Mouse (Mus musculus) brain, embryonic 18.5 days (tissue): ENCODE data around the gene Umad1.
A peak's percentile ranks its signal among the peaks of the same experiment; 100 is the strongest.

ENCODE experiments used
- DNase-seq: peaks from one replicate; pipeline ENCODE4 v3.0.0-alpha.2; 2012; ENCODE audit warnings: low read depth, low spot score

Umad1 gene

GRCm38 (mm10) chr6:8259004-8259666 lies at the start of gene Umad1, which contains the start of the genes Rpa3 and Gm45062:
Gene Umad1 (plus strand): TSS chr6:8259288.
Gene Rpa3 (minus strand): TSS chr6:8259173.
Gene Gm45062 (plus strand): TSS chr6:8259450.
- DNase-seq, result peak; percentile 97

GRCm38 (mm10) chr6:8209866-8210186 lies 49.3 kb upstream of the Umad1 start:
- DNase-seq, result no peak

GRCm38 (mm10) chr6:8210661-8211060 lies 48.4 kb upstream of the Umad1 start:
- DNase-seq, result no peak

- no peak for DNase-seq
Measured at GRCm38 (mm10) chr6:8227035-8227434, 32.1 kb upstream of the Umad1 start.

DNA sequence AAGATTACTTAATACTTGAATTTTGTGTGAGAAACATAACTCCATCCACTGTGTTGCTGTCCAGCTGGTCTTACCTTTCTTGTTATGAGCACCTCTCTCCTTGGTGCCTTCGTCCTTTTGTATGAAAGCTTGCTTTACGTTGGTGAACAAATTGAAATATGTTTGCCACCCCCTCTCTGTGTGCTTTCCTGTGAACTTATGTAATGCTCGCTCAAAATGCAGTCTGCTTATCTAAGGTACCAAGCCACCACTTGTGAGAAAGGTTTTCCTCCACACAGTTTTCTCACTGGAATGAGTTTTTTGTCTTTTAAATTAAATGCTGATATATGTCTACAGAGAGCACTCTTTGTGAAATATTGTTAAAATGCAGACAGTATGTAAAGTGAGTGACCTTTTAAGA lies 30.5 kb upstream of the Umad1 start:
- DNase-seq, result no peak

DNA sequence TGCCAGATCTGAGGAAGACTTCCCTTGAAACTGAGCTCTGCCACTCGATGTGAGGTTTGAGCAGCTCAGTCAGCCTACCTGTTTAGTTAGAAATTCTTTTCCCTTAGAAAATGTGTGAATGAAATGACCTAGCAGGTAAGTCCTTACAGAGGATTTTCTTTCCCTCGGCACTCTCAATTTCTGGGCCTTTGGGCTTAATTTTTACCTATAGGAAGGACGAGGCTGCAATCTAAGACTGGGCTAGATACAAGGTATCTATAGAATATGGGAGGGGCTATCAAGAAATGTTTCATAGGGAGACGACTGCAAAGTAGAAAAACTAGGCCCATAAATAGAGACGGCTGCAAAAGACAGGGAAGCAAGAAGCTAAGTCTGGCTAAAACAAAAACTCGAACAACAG lies 772 bp upstream of the Umad1 start:
- no peak for DNase-seq

DNA sequence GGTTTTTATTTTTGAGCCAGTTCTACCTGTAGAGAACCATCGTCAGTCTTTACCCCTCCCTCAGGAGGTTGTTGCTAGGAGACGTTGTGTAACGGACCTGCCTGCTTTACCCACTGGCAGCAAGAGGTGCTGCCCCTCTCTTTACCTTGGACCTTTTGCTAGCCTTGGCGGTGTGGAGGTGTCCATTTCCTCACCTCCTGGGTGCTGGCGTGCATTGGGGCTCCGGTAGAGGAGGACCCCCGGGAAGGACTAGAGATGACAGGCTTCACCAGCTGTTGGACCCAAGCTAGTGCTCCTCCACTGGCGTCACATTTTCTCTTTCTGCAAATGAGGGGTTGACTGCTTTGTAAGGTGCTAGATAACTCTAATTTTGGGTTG lies 568 bp downstream of the Umad1 start:
- peak; percentile 16 for DNase-seq

DNA sequence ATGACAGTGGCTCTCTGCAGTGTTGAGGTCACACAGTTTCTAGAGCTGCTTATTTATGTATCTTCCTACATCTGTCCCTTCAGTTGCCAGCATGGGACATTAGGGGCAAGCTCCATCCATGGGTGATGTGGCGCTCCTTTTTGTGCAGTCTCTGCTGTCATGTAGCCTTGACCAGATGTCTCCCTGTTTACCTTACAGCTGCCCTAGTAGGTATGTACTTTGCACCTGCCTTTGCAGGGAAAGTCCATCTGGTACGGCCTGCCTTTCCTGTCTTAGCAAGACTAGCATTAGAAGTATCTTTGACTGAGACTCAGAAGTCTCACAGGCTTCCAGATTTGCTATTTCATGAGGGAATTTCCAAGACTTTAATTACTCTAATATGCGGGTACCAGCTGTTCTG lies 12.0 kb downstream of the Umad1 start:
- no peak for DNase-seq

- DNase-seq, result no peak
Measured at GRCm38 (mm10) chr6:8274387-8275054, 15.4 kb downstream of the Umad1 start.

DNA sequence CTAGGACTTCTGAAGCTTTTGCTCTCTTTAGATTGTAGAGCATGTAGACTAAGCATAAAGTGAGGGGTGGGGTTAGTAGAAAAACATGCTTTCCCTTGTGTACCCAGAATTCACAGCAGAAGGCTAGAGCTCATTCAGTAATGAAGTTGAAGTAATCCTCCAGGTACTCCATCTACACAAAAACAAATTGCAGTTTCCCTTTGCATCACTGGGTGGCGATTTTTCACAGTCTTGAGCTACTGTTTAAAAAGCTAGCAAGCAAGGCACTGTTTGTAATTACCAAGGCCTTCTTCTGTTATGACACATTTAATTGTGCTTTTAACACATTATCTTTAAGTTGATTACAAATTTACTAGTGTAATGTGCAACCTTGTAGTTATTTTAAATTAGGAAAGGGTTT lies 16.0 kb downstream of the Umad1 start:
- DNase-seq, result no peak

DNA sequence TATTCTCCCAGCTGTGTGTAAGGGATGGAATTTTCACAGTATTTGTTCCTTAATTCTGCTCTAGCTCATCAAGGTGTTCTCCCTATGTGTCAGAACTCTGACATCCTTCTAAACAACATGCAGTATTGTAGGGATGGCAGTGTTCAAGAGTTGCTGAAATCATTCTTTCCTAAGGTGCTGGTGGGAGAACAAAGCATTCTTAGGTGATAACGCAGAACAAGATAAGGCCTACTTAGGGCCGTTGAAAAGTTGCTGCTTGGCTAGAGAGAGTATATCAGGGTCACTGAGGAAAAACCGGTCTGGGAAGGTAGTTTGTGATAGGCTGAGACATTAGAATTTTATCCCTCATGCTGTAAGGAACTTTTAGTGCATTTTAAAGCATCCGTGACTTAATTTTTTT lies 17.3 kb downstream of the Umad1 start:
- no peak for DNase-seq

DNA sequence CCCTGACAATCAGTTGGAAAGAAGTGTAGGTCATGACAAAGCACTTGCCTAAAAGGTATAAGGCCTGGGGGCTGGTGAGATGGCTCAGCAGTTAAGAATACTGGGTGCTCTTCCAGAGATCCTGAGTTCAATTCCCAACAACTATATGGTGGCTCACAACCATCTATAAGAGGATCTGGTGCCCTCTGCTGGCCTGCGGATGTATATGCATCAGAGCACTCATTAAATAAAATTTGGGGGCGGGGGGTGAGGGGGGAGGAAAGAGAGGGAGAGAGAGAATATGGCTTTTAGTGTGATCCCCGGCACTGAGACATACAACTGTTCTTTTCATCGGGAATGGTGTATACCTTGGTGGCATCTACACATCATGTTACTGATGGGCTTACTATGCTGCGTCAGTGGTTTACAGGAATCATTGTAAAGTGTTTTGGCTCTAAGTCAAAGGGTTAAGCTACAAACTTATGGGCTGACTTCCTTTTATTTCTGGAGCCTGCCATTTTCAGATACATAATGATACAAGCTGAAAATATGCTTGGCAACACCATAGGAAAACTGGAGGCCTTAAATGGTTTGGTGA lies 19.4 kb downstream of the Umad1 start:
- no peak for DNase-seq

DNA sequence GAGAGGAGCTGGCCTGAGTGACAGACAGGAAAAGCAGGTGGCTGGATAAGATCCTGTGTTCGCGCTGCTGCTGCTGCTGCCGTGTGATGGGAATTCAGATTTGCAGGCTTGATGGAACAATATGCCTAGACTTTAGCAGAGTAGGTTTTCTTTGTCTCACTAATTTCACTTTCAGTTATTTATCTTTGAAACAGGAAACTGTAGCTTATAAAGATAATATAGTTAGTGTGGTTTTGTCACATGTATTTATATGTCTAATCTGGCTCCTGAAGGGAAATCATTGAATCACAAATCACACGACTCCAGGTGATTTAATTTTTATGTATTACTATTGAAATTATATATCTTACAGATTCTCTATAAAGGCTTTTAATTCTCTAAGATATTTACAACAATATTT lies 24.2 kb downstream of the Umad1 start:
- DNase-seq, result no peak

GRCm38 (mm10) chr6:8285401-8285960 lies 26.4 kb downstream of the Umad1 start:
- no peak for DNase-seq

GRCm38 (mm10) chr6:8286146-8286545 lies 27.1 kb downstream of the Umad1 start:
- DNase-seq, result no peak

DNA sequence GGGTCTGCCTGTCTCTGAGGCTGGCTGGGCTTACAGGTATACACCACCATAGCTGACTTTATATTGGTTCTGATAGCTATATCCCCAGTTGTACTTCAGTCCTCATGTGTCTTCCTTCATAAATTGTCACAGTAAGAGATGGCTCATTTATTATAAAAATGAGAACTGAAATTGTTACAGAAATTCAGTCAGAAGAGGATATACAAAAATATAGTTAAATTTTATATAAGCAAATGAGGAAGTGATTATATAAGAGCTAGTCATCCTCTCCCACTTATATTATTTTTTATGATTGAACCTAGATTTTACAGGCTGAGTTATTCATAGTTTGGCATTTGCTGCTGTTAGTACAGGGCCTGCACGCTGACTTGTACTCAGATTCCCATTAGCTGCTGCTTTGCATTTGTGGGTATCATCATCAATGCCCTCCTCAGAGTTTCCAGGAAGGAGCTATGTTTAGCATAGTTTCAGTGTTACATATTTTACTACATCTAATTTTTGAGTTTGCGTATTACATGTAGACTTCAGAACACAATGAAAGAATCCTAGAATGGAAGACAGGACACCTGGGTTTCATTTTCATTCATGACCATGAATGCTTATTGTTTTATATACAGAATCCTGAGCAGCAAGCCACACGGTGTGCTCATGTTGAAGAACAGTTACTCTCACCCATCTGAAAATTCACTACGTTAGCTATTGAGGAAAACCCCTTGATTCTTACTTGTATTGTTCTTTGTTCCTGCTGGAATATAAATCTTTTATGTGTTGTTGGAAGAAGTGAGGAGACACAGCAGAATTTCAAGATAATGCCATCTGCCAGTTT lies 29.9 kb downstream of the Umad1 start:
- no peak for DNase-seq

- DNase-seq, result no peak
Measured at GRCm38 (mm10) chr6:8294048-8294784, 35.1 kb downstream of the Umad1 start.

- no peak for DNase-seq
Measured at GRCm38 (mm10) chr6:8299066-8299863, 40.2 kb downstream of the Umad1 start.

DNA sequence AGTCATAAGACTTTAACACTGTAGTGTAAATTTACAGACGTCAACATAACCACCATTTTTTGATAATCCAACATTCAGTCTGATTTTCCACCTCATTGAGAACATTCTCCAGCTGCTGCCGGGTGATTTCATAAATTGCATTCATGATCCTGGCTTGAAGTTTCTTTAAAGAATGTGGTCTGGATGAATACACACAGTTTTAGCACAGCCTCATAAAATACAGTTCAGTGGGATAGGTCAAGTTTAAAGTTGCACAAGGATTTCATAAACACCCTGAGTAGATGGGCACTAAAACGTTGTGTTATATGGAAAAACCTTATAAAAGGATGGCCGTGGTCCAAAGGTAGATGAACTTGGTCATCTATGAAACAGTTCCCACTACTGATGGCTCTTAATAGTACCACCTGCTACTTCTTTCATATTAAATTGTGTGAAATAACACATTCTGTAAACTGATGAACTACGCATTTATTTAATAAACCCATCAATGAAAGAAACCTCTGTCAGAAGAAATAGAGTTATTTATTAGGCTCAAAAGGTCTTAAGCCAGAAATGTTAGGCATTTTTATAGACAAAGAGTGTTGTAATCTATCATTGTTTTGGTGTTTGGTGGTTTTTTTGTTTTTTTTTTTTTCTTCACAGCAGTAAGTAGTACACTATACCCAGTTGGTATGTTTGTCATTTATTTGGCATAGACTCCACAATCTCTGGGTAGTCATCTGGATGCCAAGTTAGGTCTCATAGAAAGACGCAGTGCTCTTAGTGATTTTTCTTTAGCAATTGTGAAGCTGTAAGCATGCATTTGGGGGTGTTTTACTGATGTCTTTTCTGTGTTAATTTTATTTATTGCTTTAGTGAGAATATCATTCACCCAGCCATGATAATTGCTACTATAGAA lies 49.0 kb downstream of the Umad1 start:
- DNase-seq, result no peak
